Mouse (Mus musculus) heart, postnatal 14 days (tissue): ENCODE data around the gene Erc2. TPM values are rescaled to one million over a fixed set of nuclear protein-coding genes. Genes with fewer than 3 reads are reported as not detected.

Experiments used
- DNase-seq, 2 experiments: peaks; one replicate each; pipeline ENCODE4 v3.0.0; 2021 to 2022
- intact Hi-C: fragments of 180-260 bp; cut with DNase I; formaldehyde crosslinking; loops from one replicate; pipeline ENCODE4 v1.15.1; 2025
- total RNA-seq, 2 experiments: library from RNA; stranded (reverse); gene quantifications; 2 replicates each; pipeline ENCODE4 v1.2.3; 2021

The Erc2 gene
- total RNA-seq, 2 experiments from 2014 or later = 0.54 to 1.6 TPM

- DNase-seq = no peak
- intact Hi-C loops = no loop called here
Measured at GRCm38 (mm10) chr14:28475421-28475820, 853.2 kb downstream of the Erc2 start.

- no peak for DNase-seq
- intact Hi-C loops = no loop called here
Measured at GRCm38 (mm10) chr14:28476746-28477145, 854.5 kb downstream of the Erc2 start.

DNA sequence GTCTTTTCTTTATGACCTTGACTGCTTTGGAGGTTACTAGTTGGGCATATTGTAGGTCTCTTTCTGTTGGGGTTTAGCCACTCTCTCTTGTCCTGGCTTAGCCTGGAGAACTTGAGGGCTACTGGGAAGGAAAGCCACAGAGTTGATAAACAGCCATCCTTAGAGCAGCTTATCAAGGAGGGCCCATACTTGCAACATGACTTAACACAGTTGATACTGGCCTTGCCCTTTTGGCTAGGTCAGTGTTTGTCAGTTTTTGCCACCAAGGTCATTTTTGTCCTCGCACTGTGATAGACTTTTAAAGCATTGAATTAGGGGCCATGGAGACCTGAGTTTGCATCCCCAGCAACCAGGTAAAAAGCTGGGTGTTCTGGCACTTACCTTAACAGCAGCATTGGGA lies 858.6 kb downstream of the Erc2 start:
- no peak for DNase-seq
- intact Hi-C loops = no loop called here

- DNase-seq = no peak
- intact Hi-C loops = no loop called here
Measured at GRCm38 (mm10) chr14:28493806-28494205, 871.6 kb downstream of the Erc2 start.

DNA sequence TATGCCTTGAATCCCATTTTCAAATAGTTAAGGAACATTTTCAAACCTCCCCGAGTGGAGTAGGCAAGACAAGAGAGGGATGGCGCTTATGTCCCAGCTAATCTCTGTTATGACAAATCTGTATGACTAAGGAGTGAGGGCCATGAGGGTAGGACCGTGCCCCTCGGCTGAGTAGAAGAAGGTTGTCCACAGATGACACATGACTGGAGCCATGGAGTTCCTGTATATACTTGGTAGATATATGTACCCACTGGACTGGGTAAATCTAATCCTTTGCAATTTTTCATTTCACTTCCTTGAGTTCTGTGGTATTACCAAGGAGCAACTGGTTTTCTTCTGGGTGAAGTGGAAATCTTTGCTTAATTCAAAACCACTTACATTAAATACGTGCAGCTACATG lies 872.0 kb downstream of the Erc2 start:
- DNase-seq = no peak
- intact Hi-C loops = no loop called here

- no peak for DNase-seq
- intact Hi-C loops = no loop called here
Measured at GRCm38 (mm10) chr14:28501216-28501878, 879.1 kb downstream of the Erc2 start.

DNA sequence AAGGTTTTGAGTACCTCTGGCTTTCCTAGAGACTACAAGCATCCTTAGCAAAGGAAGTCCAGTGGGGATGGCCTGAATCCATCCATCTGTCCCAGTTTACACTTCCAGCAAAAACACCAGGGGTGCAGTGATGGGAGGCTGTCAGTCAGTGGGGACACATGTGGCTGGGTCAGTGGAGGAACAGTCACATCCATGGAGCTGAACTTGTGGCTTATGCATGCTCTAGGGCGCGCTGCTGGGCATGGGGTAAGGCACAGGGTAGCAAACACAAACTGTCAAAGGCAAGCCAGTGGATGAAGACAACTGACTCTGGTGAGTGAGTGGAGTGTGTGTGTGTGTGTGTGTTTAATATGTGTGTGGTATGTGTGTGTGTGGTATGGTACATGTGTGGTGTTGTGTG lies 881.0 kb downstream of the Erc2 start:
- no peak for DNase-seq
- intact Hi-C loops = no loop called here

- intact Hi-C loops = loop anchor here (5.0 kb wide), 3 partner anchors 222 to 588 kb away; no protein-coding TSS in a partner anchor
- peak; percentile 53 to 59 for DNase-seq
Measured at GRCm38 (mm10) chr14:28504101-28505050, 882.1 kb downstream of the Erc2 start, which contains the start of gene Wnt5a. Wnt5a (plus strand) TSS chr14:28504750.

DNA sequence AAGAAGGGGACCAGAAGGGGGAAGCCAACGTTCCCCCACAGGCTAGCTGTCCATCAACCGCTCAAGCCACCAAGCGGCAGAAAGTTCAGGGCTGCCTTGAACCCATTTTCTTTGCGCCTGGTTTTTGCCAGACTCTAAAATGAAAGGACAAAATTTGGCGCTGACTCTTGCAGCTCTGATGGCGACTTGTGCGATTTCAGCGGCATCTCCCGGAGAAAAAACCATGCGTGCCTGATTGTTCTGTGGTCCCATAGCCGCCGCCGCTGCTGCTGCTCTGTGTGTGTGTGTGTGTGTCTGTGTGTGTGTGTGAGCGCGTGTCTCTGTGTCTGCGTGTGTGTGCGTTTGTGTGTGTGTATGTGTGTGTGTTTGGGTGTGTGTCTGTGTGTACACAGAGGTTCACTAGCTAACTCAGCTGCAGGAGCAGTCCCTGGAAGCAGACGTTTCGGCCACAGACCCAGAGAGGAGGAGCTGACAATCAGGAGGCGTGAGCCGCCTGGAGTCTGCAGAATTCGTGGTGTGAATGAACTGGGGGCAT lies 882.9 kb downstream of the Erc2 start:
- intact Hi-C loops = loop anchor here (5.0 kb wide), 3 partner anchors 223 to 587 kb away; no protein-coding TSS in a partner anchor
- DNase-seq = peak; percentile 38 to 46

DNA sequence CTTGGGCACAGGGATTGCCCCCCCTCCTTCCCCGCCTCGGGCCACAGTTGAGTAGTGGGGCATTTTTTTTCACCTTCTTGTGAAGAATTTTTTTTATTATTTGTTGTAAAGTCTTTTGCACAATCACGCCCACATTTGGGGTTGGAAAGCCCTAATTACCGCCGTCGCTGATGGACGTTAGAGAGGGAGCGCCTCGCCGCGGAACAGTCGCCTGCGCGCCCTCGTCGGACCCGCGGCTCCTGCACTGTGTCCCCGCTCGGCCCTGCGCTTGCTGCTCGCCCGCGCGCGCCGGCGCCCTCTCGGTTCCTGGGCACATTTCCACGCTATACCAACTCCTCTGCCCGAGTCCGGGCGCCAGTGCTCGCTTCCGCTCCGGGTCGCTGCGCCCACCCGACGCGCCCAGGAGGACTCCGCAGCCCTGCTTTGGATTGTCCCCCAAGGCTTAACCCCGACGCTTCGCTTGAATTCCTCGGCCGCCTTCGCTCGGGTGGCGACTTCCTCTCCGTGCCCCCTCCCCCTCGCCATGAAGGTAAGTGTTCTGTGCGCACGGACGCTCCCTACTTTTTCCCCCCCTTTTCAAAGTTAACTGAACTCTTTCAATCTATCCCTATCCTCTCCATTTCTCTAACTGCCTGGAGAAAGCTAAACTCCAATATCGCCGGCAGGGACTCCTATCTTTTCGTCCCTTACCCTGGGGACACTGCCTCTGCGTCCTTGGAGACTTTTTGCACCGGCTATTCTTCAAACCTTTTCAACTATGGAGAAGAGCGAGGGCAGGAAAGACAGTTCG lies 883.6 kb downstream of the Erc2 start:
- peak; percentile 41 to 51 for DNase-seq
- intact Hi-C loops = loop anchor here (2.0 to 5.0 kb wide), 6 partner anchors 223 to 697 kb away; no protein-coding TSS in a partner anchor

DNA sequence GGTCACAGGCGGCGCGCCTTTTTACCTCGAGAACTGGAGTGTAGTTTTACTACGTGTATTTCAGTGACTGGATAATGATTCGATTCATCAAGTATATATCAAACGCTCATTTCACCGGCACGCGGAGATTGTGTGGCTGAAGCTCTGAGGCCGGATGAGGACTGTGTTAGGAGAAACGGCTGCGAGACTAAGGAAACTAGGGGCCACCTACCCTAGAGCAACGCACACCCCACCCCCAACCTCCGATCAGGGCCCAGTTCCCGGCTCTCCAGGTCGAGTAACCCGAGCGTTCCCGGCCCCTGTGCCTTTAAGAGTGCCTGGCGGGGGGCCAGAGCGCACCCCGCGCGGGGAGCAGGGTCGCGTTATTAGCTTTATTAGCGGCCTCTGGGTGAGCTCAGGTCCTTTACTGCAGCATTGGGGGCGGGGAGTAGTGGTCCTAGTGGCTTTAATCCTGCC lies 884.2 kb downstream of the Erc2 start:
- intact Hi-C loops = loop anchor here (2.0 to 5.0 kb wide), 6 partner anchors 224 to 698 kb away; no protein-coding TSS in a partner anchor

GRCm38 (mm10) chr14:28507011-28507410 lies 884.8 kb downstream of the Erc2 start:
- DNase-seq = no peak
- intact Hi-C loops = loop anchor here (2.0 to 5.0 kb wide), 6 partner anchors 225 to 698 kb away; no protein-coding TSS in a partner anchor

More for the DNA sequence above, 884.2 kb downstream of the Erc2 start:
- peak; percentile 62 to 69 for DNase-seq

DNA sequence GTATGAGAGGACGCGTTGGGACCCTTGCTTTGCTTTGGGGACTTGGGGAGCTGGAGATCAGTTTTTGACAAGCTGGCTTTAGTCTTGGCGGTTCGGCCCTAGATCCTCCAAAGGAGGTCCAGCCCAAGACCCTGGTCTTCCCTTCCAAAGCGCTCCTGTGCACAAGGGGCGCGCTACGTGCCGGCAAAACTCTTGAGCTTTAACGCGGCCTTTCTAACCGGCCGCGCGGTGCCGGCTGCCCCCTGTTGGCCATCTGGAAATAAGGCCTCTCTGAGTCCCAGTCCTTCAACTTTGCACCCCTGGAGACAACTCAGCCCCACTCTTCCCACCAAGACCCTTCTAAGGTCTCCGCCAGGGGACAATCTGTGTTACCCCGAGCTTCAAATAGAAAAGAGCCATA lies 885.2 kb downstream of the Erc2 start:
- DNase-seq = peak; percentile 77 to 81
- intact Hi-C loops = loop anchor here (2.0 to 5.0 kb wide), 6 partner anchors 225 to 699 kb away; no protein-coding TSS in a partner anchor

DNA sequence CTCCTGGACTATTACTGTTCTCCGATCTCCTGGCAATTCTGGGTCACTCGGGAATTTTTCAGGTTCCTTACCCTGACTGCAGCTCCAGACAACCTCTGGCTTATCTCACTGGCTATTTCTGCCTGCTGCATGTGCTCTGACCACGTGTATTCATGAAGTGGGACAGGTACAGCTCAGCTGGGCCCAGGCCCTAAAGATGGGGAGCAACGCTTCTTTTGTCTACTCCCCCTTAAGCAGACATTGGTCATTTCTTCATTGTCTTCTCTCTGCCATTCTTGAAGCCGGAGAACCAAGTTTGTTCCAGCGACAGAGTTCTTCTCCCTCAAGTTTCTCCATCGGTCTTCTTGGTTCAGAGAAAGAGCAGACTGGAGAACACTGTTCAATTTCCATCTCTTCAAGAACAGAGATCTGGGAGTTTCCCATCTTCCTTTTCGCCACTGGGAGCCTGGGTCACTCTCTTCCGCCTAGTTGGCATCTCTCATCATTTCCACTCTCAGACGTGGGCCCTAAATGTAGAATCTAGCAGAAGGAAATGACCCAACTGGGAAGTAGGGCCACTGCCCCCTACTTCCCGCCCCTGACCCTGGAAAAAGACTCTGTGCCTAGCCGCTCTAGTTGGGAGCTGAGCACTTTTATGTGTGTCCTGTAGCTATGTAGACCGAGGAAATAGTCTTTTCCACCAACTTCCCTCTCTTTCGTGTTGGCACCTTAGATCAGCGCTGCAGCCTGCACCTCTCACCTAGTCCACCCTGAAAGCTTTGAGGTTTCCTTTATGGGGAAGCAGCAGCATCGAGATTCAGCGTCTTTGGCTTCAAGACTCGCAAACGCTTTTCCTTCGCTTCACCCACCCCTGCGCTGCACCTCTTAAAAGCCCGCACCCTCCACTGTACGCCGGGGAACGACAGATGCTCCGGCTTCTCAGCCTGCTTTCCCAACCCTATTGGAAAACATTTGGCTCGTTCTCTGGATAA lies 886.3 kb downstream of the Erc2 start:
- intact Hi-C loops = loop anchor here (5.0 kb wide), 3 partner anchors 226 to 584 kb away; no protein-coding TSS in a partner anchor

GRCm38 (mm10) chr14:28509441-28510340 lies 887.5 kb downstream of the Erc2 start:
- intact Hi-C loops = loop anchor here (5.0 to 10.0 kb wide), 4 partner anchors 227 to 935 kb away; no protein-coding TSS in a partner anchor
- no peak for DNase-seq

More for the DNA sequence above, 886.3 kb downstream of the Erc2 start:
- DNase-seq = no peak

DNA sequence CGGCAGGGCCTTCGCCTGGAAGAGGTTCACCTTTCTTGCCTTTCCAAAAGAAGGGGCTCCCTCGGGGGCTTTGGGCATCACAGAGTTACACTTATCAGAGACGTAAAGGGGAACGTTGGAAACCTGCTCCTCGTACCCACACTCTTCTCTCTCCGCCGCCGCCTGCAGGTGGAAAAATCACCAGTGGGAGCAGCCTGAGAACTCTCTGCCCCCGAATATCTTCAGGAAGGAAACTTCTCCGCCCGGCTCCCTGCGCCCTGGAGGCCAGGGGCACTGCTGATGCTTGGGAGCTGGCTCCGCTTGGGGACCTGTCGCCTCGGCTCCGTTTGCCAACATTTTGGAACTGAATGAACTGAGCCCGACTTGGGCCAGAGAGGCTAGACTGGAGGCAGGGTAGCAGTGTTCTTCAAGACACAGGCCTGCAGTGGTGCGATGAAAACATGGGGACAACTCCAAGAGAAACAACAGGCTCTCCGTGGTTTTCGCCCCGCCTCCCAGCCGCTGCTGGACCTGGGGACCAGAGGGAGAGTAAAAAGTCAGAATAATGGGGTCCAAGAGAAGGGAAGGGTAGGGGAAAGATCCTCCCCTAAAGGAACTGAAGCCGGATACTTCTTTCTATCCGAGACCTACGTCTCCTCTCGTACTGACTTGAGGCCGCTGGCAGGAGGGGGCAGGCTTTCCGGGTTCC lies 888.3 kb downstream of the Erc2 start:
- intact Hi-C loops = loop anchor here (10.0 kb wide), 1 partner anchor 934 kb away; no protein-coding TSS in a partner anchor
- DNase-seq = peak; percentile 19 to 25
